Mouse (Mus musculus) frontal cortex, postnatal 10 days (tissue): ENCODE data around the gene Tifab.

Experiments
- DNase-seq, 2 experiments: peaks; one replicate each; pipeline ENCODE4 v3.0.0; 2022; ENCODE audit warnings: low spot score in 2 of 2, mixed read lengths in 1 of 2

The Tifab gene

DNA sequence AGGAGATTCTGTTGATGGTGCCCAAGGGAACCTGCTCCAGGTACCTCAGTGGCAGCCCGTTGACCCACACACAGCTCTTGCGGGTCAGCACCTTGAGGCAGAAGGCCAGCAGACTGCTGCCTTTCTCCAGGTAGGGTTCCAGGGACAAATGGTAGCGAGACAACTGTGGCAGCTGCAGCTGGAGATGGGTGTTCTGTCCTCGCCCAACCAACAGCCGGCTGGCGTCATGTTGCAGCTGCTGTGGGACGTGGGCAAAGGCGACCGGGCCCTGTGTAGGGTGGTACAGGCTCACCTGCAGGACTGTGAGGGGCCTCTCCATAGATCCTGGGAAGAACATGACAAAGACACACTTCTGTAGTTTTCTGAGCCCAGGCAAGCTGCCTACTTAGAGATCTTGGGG is 2.4 kb downstream of the Tifab start:
- DNase-seq: no peak

GRCm38 (mm10) chr13:56175848-56176247 is 2.8 kb downstream of the Tifab start:
- no peak for DNase-seq

- DNase-seq: no peak
Observed at GRCm38 (mm10) chr13:56172901-56173545, 5.7 kb downstream of the Tifab start.

DNA sequence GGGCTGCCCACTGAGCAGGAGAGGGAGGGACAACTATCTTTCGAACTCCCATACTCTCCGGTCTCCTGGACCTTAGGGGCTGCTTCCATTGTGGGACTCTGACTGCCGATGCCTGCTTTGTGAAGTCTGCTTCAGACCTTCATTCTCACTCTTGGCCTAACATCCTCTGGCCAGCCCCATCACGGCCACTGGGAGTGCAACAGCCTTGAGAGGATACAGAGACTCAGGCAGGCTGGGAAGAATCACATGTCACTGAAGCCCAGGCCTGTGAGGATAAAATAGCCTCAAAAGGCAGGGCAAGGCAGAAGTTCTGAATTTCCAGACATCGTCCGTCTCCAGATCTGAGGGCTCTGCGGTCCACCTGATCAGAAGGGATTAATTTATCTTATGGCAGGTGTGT is 6.6 kb downstream of the Tifab start:
- no peak for DNase-seq

- no peak for DNase-seq
Observed at GRCm38 (mm10) chr13:56168403-56168781, 10.3 kb downstream of the Tifab start.

GRCm38 (mm10) chr13:56167446-56168402 is 11.0 kb downstream of the Tifab start:
- DNase-seq: no peak

GRCm38 (mm10) chr13:56165561-56165960 is 13.1 kb downstream of the Tifab start:
- no peak for DNase-seq

- DNase-seq: no peak
Observed at GRCm38 (mm10) chr13:56164372-56164771, 14.3 kb downstream of the Tifab start.

DNA sequence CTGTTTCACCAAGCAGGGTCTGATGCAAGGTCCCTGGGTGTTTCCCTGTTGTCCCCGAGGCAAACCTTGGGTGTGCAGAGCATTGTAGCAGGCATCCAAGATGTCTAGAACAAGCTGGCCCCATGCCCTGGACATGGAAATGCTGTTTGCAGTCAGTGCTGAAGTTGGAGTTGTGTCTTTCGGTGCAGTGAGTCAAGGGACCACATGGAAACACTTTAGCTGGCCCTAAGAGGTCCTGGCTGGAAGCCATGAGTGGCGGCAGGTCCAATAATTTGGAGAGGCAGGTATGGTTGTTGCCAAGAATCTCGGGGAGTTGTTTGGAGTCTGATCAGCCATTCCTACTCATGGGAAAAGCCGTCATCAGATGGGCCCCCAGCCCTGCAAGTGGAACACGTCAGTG is 14.9 kb downstream of the Tifab start:
- DNase-seq: no peak

DNA sequence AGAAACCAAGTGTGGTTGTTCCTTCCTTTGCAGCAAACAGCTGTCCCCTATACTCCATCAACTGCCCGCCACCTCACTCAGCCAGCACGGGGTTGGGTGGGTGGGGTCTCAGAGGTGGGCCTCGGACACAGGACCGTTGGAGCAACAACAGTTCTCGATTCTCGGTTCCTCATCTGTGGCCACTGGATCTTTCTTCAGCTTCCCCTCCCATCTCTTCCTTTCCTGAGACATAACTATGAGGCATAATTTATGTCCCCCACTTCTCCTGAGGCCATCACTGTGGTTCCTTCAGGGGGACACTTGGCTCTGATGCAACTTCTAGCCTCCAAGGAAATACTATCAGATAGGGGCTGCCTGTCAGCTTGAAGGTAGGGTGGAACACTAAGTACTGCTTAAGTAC is 15.8 kb downstream of the Tifab start:
- DNase-seq: no peak

DNA sequence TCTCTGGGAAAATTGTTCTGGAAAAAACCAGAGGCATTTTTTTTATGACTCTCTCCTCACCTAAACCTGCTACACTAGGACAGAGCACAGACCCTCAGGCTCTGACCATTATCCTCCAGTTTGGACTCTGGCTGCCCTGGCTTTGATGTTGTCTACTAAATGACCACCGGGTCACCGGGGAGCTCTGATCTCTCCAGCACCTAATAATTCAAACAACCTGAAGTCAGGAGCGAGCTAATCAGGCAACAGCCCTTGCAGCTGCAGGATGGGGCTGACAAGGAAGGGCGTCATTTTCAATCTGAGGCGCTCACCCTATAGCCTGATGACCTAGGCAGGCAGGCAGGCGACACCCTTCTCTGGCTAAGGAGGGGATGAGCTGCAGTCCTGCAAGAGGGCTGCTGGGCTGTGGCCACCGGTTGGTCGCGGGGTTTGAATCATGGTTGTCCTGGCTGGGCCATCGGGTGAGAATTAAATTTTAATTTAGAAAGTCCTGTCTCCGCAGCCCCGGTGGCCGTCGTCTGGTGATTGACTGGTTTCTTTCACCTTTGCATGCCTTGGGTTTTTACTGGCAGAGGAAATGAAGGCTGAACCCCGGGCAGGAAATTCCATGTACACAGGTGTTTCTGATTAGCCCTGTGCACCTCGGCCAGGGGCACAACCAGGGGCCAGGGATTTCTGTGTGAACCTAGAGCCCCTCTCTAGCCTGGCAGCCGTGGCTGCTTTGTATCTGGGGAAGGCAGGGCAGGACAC is 18.9 kb downstream of the Tifab start:
- no peak for DNase-seq

DNA sequence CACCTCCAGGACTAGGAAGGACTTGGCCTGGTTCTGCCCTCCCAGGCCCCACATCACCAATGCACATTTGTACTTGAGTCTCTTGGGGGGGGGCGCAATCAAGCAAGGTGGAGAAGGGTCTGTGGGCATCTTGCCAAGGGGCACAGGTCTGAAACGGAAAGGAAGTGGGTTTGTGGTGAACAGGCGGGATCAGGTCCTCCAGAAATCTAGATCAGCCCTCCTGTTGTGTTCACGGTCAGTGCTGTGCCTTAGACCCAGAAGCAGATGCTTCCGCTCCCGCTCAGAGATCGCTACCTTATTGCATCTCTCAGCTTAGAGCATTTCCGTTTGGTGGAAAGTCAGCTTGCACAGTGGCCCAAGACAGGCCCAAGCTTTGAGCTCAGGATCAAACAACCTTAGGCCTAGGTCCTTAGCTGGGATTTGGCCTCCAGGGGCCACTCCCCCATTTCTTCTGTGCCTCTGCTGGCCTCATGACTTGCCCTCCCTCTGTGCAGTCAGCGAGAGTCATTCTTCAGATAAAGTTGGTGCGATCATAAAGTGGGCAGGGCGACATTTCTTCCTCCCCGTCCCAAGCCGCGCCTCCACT is 19.6 kb downstream of the Tifab start:
- DNase-seq: no peak

GRCm38 (mm10) chr13:56155671-56156070 is 23.0 kb downstream of the Tifab start:
- no peak for DNase-seq

GRCm38 (mm10) chr13:56155048-56155447 is 23.6 kb downstream of the Tifab start:
- DNase-seq: no peak

DNA sequence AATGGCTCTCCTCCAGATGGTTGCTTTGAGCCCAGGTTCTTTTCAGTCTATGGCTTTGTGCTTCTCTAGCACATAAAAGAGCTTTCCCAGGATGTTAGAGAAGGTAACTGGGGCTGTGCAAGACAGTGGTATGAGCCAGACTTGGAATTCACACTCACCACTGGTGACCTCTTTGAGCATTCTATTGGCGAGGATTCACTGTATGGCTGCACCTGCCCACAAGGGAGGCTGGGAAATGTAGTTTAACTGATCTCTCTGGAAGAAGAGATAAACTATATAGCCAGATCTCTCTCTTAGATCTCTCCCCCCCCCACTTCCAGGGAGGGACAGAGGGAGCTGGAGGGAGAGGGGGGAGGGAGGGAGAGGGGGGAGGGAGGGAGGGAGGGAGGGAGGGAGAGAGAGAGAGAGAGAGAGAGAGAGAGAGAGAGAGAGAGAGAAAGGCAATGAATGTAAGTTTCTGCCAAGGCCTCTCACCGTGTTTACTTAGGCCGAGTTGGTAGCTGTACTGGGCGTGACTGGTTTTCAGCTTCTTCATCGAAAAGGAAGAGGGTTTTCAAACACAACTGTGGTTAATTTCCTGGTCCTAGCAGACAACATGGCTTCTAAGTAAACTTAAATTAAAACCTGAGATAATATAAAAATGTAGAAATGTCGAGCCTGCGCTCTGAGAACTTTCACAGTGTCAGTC is 25.8 kb downstream of the Tifab start:
- no peak for DNase-seq

DNA sequence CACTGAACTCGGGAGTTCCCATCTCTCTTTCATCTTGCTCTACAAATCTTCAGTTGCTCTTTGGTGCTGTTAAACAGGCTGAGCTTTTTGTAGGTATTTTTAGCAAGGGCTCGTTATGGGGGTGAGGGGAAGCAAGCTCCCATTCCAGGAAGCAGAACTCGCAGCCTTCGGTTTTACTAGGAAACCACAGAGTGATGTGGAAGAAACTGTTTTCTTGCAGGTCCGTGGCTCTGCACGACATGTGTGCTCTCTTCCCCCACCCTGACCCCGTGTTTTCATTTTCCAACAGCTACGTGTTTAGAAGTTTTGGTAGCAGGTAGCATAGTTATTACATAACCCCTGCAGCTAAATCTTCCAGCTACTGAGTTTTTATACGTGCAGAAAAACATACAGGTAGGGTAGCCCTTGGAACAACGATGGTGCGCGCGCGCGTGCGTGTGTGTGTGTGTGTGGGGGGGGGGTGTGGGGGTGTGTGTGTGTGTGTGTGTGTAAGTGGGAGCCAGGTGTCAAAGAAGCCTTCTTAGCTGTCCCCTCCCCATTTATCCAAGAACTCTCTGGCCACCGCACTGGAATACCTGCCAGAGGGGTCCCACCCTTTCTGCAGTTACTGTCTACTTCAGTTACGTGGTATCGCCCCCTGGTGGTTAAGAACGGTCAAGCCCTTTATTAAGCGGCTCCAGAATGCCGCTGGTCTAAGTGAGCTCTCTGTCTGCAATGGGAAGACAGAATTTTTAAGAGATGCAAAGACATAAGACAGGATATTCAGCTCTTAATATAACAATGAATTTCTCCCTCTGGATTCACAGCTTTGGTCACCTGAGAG is 27.1 kb downstream of the Tifab start:
- peak in 1 of 2 experiments; percentile 41 for DNase-seq

DNA sequence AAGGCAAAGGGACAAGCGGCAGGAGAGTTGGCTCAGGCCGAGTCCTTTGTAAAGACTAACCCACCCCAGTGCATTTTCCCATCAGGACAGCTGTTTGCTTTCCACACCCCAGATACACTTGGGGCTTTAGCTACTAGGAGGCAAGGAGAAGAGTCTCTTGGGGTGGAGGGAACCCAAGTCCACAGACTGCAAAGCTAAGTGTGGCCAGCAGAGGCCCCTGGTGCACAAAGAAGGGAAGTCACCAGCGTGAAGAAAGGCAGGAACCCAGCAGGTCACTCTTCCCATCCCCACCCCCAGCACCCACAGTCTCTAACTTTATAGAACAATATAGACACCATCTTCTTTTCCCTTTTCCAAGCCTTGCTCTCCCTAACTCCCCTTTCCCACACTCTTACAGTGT is 33.2 kb downstream of the Tifab start:
- DNase-seq: no peak

- no peak for DNase-seq
Observed at GRCm38 (mm10) chr13:56144021-56144420, 34.7 kb downstream of the Tifab start.

DNA sequence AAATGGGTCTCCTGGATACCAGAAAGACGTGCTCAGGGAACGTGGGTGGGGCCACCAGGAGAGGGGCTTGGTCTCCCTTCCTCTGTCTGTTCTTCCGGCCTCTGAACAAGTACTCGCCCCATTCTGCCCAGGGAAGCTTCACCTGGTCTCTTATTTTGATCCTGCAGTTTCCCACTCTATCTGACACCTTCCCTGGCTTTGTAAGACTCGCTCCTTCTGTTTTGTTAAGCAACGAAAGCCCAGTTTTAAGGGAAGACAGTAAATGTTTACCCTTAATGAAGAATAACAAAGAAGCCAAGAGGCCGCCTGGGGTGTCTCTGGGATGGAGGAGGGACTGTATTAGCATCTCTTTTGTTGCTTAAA is 35.6 kb downstream of the Tifab start:
- DNase-seq: no peak

DNA sequence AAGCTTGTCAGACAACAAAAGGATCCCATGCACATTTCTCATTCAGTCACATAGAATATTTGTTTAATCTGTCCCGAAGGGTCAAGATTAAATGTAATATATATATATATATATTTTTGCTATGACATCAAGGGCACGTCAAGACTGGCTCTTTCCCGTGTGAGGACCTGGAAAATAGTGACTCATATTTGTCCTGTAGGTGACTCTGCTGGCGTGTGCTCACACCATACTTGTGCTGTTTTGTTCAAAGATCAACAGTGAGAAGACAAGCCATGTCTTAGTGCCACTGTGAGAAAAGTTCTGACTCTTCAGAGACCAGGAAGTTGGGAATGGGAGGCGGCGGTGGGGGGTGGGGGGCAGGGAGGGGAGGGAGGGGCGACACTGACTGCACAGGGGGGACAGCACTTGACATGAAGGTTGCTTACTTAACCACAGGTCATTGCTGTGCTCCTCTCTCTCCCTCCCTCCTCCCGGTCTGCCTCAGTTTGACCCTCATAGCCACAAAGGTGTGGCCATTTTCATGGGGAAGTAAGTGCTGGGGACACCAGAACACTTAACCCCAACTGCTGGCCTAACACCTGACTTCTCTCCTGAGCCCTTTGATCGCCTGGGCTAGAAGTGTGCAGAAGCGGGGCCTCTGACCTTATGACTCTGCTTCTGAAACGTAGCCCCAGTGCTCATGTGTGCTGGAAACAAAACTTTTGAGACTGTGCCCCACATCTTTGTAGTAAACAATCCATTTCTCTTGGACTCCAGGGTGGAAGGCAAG is 36.1 kb downstream of the Tifab start:
- no peak for DNase-seq
